Mouse (Mus musculus) hindbrain, embryonic 10.5 days (tissue): ENCODE data around the gene Btbd35f20. TPM values are rescaled to one million over a fixed set of nuclear protein-coding genes. Genes with fewer than 3 reads are reported as not detected.
"Not testable (repeated sequence)": the region's sequence is repeated elsewhere in the genome, so short reads cannot be mapped to it uniquely, and the experiment has no call there.

Source experiments
- DNase-seq: peaks from one replicate; pipeline ENCODE4 v3.0.0-alpha.2; 2017; ENCODE audit warnings: low spot score
- H3K27ac ChIP-seq: fragments of 300-500 bp; sonication (generic); 2 replicates; pipeline ENCODE4 v1.5.1; 2016; ENCODE audit warnings: mild to moderate bottlenecking, moderate library complexity
- H3K27me3 ChIP-seq: fragments of 300-500 bp; sonication (generic); 2 replicates; pipeline ENCODE4 v1.6.1; 2016; ENCODE audit warnings: mild to moderate bottlenecking; ENCODE audit not compliant: poor library complexity, insufficient read depth, severe bottlenecking
- H3K36me3 ChIP-seq: fragments of 300-500 bp; sonication (generic); 2 replicates; pipeline ENCODE4 v1.6.1; 2016; ENCODE audit warnings: mild to moderate bottlenecking, moderate library complexity
- H3K4me1 ChIP-seq: fragments of 300-500 bp; sonication (generic); replicated peaks from 2 replicates; pipeline ENCODE4 v1.6.1; 2016; ENCODE audit warnings: mild to moderate bottlenecking
- H3K4me3 ChIP-seq: fragments of 300-500 bp; sonication (generic); 2 replicates; pipeline ENCODE4 v1.5.1; 2016; ENCODE audit warnings: mild to moderate bottlenecking, moderate library complexity
- H3K9me3 ChIP-seq: fragments of 300-500 bp; sonication (generic); 2 replicates; pipeline ENCODE4 v1.6.1; 2016; ENCODE audit warnings: mild to moderate bottlenecking, moderate library complexity
- WGBS: fragments of 180-500 bp; shearing (Covaris S2); methylation state at CpG from one replicate; pipeline ENCODE4 v1.1.7; 2016; 5-methylcytosine and 5-hydroxymethylcytosine counted together
- polyA plus RNA-seq: library from polyadenylated mRNA; unstranded; fragments of >200 nt; fragmentation: Nextera tagmentation; extraction: Ambion mirVana; gene quantifications from 2 replicates; pipeline ENCODE4 v1.2.1, GENCODE M21; 2016

Btbd35f20 gene
- polyA plus RNA-seq: not detected in 2 replicates

- no CpG with 5 or more reads among the region's 4 CpGs for WGBS
- H3K4me3 ChIP-seq, DNase-seq, H3K27ac ChIP-seq, H3K4me1 ChIP-seq, H3K36me3 ChIP-seq, H3K27me3 ChIP-seq, H3K9me3 ChIP-seq: not testable (repeated sequence)
Measured at GRCm38 (mm10) chrX:4291145-4291544, at the start of gene Btbd35f20. Gene Btbd35f20 (minus strand): TSS chrX:4291245.

Other genes starting within 250 kb of the Btbd35f20 start
- not detected in 2 replicates for gene Btbd35f28, start 94.7 kb downstream of the Btbd35f20 start, polyA plus RNA-seq
- gene Btbd35f17, start 79.4 kb upstream of the Btbd35f20 start, polyA plus RNA-seq: not detected in 2 replicates